In the genomic region with DNA sequence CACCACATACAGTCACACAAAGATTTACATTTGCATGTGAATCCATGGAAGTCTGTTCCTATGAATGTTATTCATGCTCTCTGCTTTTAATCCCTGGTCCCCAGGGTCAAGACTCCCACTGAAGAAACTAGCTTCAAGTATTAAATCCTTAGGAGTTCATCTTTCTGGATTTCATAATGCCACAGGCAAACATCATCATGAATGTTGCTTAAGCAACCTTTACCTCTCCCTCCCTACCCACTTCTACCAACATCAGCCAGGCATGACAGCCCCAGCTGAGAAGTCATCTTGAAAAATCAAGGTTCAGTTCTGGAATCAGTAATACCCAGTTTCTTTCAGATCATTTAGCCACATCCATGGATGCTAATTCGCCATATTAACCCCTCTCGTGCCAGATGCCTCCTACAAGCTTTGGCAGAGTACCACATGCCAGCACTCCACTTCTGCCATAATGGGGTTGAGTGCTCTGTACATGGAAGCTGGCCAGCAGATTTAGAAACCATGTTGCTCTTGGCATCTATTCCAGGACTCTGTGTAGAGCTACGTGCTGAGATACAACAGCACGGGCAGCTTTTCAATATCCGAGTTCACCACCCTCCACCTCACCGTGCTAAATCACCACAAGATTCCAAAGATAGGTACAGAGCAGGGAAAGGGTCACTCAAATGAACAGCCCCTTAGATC, we compare ENCODE assay signal across 12 mouse cellular contexts.
DNase-seq lines count a peak whose midpoint lies in the region; ATAC-seq and TF ChIP-seq lines count a peak whose summit lies in the region.
"Had no signal": no experiment of that assay in that cellular context is flagged by ENCODE, and none has a peak within 500 bp of the region (broad histone marks: within the 10 kb centered on the region; RNA-seq: fewer than 3 reads in every experiment).

No protein-coding gene starts in this region.

- H3K4me1 ChIP-seq in forebrain, embryonic 16.5 days (replicated peaks; ENCODE audit: control insufficient read depth, insufficient read depth, low read length) = 0 out of 2 replicates have a peak, but pooled peaks cover 6% of the 10 kb centered on the region
- H3K4me1 ChIP-seq in forebrain, embryonic 15.5 days = peaks cover 7% of the 10 kb centered on the region; the same call in 1 of the 2 replicates
- H3K4me1 ChIP-seq in midbrain, postnatal 0 days (ENCODE audit: insufficient read depth, low read length) = no peaks in the 10 kb centered on the region
- H3K4me1 ChIP-seq in midbrain, embryonic 16.5 days (ENCODE audit: control insufficient read depth, insufficient read depth, low read length) = no peaks in the 10 kb centered on the region

- no peak overlapping the region for H3K4me3 ChIP-seq in forebrain, embryonic 16.5 days (replicated peaks; ENCODE audit: low read length)
- no peak overlapping the region for H3K4me3 ChIP-seq in forebrain, embryonic 15.5 days
- H3K4me3 ChIP-seq in midbrain, postnatal 0 days (ENCODE audit: low read depth, low read length) = no peak overlapping the region
- no peak overlapping the region for H3K4me3 ChIP-seq in midbrain, embryonic 16.5 days (ENCODE audit: low read depth, low read length)

- peak; percentile 70 for DNase-seq in midbrain, postnatal 0 days (ENCODE audit: low spot score)
- peak; percentile 98 for DNase-seq in gonadal fat pad, adult 2 months (ENCODE audit: low read depth)
- DNase-seq in Muller cell, postnatal 12 days (ENCODE audit: inconsistent ontology term) = no peak
- DNase-seq in urinary bladder, postnatal 25 days (ENCODE audit: low spot score) = no peak
- no peak for DNase-seq in gastrocnemius, adult 18-20 months (ENCODE audit: low spot score)
- DNase-seq: lung, postnatal 14 days; spleen, adult 18-20 months had no signal

- no peak overlapping the region for H3K27ac ChIP-seq in forebrain, embryonic 16.5 days (ENCODE audit: low read length)
- no peak overlapping the region for H3K27ac ChIP-seq in forebrain, embryonic 15.5 days (replicated peaks)
- H3K27ac ChIP-seq in midbrain, postnatal 0 days (ENCODE audit: low read depth, low read length) = no peak overlapping the region
- no peak overlapping the region for H3K27ac ChIP-seq in midbrain, embryonic 16.5 days (ENCODE audit: low read length)

- no peak overlapping the region for H3K9ac ChIP-seq in forebrain, embryonic 16.5 days (replicated peaks; ENCODE audit: low read depth, low read length)
- no peak overlapping the region for H3K9ac ChIP-seq in forebrain, embryonic 15.5 days (replicated peaks)
- H3K9ac ChIP-seq in midbrain, postnatal 0 days (replicated peaks; ENCODE audit: low read length, poor library complexity, severe bottlenecking) = no peak overlapping the region
- no peak overlapping the region for H3K9ac ChIP-seq in midbrain, embryonic 16.5 days (ENCODE audit: low read depth, low read length)

- ATAC-seq in forebrain, embryonic 16.5 days = peak; percentile 26; the same call in 1 of the 2 replicates
- no peak for ATAC-seq in forebrain, embryonic 15.5 days (replicated peaks)
- no peak for ATAC-seq in midbrain, postnatal 0 days (ENCODE audit: low FRiP score)
- no peak for ATAC-seq in midbrain, embryonic 16.5 days
- ATAC-seq: CD4-positive, CD25-positive, alpha-beta regulatory T cell, adult 4 months had no signal

- peaks cover 10% of the 10 kb centered on the region for H3K36me3 ChIP-seq in forebrain, embryonic 16.5 days (ENCODE audit: control insufficient read depth, insufficient read depth)
- H3K36me3 ChIP-seq in forebrain, embryonic 15.5 days = peaks cover 22% of the 10 kb centered on the region
- H3K36me3 ChIP-seq in midbrain, postnatal 0 days (ENCODE audit: insufficient read depth, low read length) = peaks cover 14% of the 10 kb centered on the region
- H3K36me3 ChIP-seq in midbrain, embryonic 16.5 days (ENCODE audit: control insufficient read depth, insufficient read depth, low read length) = peaks cover 7% of the 10 kb centered on the region; the same call in 1 of the 2 replicates

- TF ChIP-seq CTCF in midbrain, postnatal 0 days (IDR thresholded peaks at IDR 0.05) = no peak

- no peak overlapping the region for H3K4me2 ChIP-seq in forebrain, embryonic 16.5 days (ENCODE audit: low read length)
- H3K4me2 ChIP-seq in forebrain, embryonic 15.5 days (replicated peaks) = no peak overlapping the region
- H3K4me2 ChIP-seq in midbrain, postnatal 0 days (ENCODE audit: low read depth, low read length, poor library complexity, severe bottlenecking) = no peak overlapping the region
- H3K4me2 ChIP-seq in midbrain, embryonic 16.5 days (ENCODE audit: low read length) = no peak overlapping the region
- H3K4me2 ChIP-seq: liver, embryonic 11.5 days had no signal

- no peaks in the 10 kb centered on the region for H3K27me3 ChIP-seq in forebrain, embryonic 16.5 days (replicated peaks; ENCODE audit: control insufficient read depth, insufficient read depth, low read length)
- no peaks in the 10 kb centered on the region for H3K27me3 ChIP-seq in forebrain, embryonic 15.5 days
- H3K27me3 ChIP-seq in midbrain, postnatal 0 days (ENCODE audit: insufficient read depth, low read length) = no peaks in the 10 kb centered on the region
- no peaks in the 10 kb centered on the region for H3K27me3 ChIP-seq in midbrain, embryonic 16.5 days (ENCODE audit: control insufficient read depth, insufficient read depth, low read depth, low read length)

- H3K9me3 ChIP-seq in forebrain, embryonic 16.5 days (ENCODE audit: control insufficient read depth, low read length) = no peaks in the 10 kb centered on the region
- H3K9me3 ChIP-seq in forebrain, embryonic 15.5 days = no peaks in the 10 kb centered on the region
- no peaks in the 10 kb centered on the region for H3K9me3 ChIP-seq in midbrain, postnatal 0 days (ENCODE audit: low read length)
- no peaks in the 10 kb centered on the region for H3K9me3 ChIP-seq in midbrain, embryonic 16.5 days (replicated peaks; ENCODE audit: control insufficient read depth, low read length, poor library complexity, severe bottlenecking)

- 58% methylated on average over 6 of the region's 6 CpGs for WGBS in forebrain, embryonic 16.5 days
- 65% methylated on average over 6 of the region's 6 CpGs for WGBS in forebrain, embryonic 15.5 days
- WGBS in midbrain, postnatal 0 days = 82% methylated on average over 6 of the region's 6 CpGs
- WGBS in midbrain, embryonic 16.5 days = 82% methylated on average over 6 of the region's 6 CpGs

Comparison
In these comparisons a context has a peak if more than half of its experiments do, and no peak if none do; other contexts are left out.
1. DNase-seq: peak in midbrain, postnatal 0 days (single experiment) and gonadal fat pad, adult 2 months (single experiment); none in Muller cell, postnatal 12 days (single experiment), urinary bladder, postnatal 25 days (single experiment) and gastrocnemius, adult 18-20 months (single experiment).